Mouse (Mus musculus) liver, postnatal 0 days (tissue): ENCODE measurements around the gene Wars. TPM values are rescaled to one million over a fixed set of nuclear protein-coding genes. Genes with fewer than 3 reads are reported as not detected.

Experiments used
- ATAC-seq: fragments of 200-750 bp; cut with Nextera tagmentation; 2 replicates; pipeline ENCODE4 v1.8.0; 2017; ENCODE audit warnings: mild to moderate bottlenecking, moderate library complexity
- DNase-seq: peaks from one replicate; pipeline ENCODE4 v3.0.0-alpha.2; 2016
- H3K27ac ChIP-seq: fragments of 300-500 bp; sonication (generic); 2 replicates; pipeline ENCODE4 v1.5.1; 2014; ENCODE audit warnings: antibody characterized with exemption, moderate library complexity, mild to moderate bottlenecking, low read depth
- H3K27me3 ChIP-seq: fragments of 300-500 bp; sonication (generic); 2 replicates; pipeline ENCODE4 v1.6.1; 2014; ENCODE audit warnings: low read length, control low read depth, mixed read lengths; ENCODE audit not compliant: insufficient read depth
- H3K36me3 ChIP-seq: fragments of 300-500 bp; sonication (generic); replicated peaks from 2 replicates; pipeline ENCODE4 v1.6.1; 2014; ENCODE audit warnings: mild to moderate bottlenecking, control low read depth, low read length, moderate library complexity, mixed read lengths; ENCODE audit not compliant: insufficient read depth
- H3K4me1 ChIP-seq: fragments of 300-500 bp; sonication (generic); 2 replicates; pipeline ENCODE4 v1.6.1; 2014; ENCODE audit warnings: antibody characterized with exemption, mild to moderate bottlenecking, control low read depth; ENCODE audit not compliant: insufficient read depth
- H3K4me2 ChIP-seq: fragments of 300-500 bp; sonication (generic); 2 replicates; pipeline ENCODE4 v1.6.1; 2014; ENCODE audit warnings: low read depth, mild to moderate bottlenecking, low read length, moderate library complexity, mixed read lengths
- H3K4me3 ChIP-seq: fragments of 300-500 bp; sonication (generic); 2 replicates; pipeline ENCODE4 v1.5.1; 2014; ENCODE audit warnings: low read depth, low read length
- H3K9ac ChIP-seq: fragments of 300-500 bp; sonication (generic); replicated peaks from 2 replicates; pipeline ENCODE4 v1.6.1; 2014; ENCODE audit warnings: mild to moderate bottlenecking, moderate library complexity
- H3K9me3 ChIP-seq: fragments of 300-500 bp; sonication (generic); 2 replicates; pipeline ENCODE4 v1.6.1; 2016; ENCODE audit warnings: mild to moderate bottlenecking, control low read depth, low read length, mixed read lengths
- CTCF ChIP-seq: sonication (generic); IDR thresholded peaks from 2 replicates; pipeline ENCODE4 v1.5.1; 2016; ENCODE audit warnings: antibody characterized with exemption, low read depth
- EP300 ChIP-seq: IDR thresholded peaks from 2 replicates; pipeline ENCODE4 v1.6.1; 2016; ENCODE audit warnings: antibody characterized with exemption, low read depth, mild to moderate bottlenecking
- WGBS: fragments of 180-500 bp; shearing (Covaris S2); extraction: QIAGEN DNeasy Blood & Tissue Kit; methylation state at CpG from one replicate; pipeline ENCODE4 v1.1.7; 2014; ENCODE audit not compliant: insufficient replicate concordance; 5-methylcytosine and 5-hydroxymethylcytosine counted together
- polyA plus RNA-seq: library from polyadenylated mRNA; unstranded; fragments of >200 nt; fragmentation: Nextera tagmentation; extraction: Ambion mirVana; gene quantifications from 2 replicates; pipeline ENCODE4 v1.2.1, GENCODE M21; 2015

Gene Wars
- polyA plus RNA-seq, 1 experiment from 2014 or later = 15.9 TPM

GRCm38 (mm10) chr12:108914709-108915340, 20.9 kb upstream of the Wars start:
- peaks cover 8% of the 10 kb centered on the region for H3K4me1 ChIP-seq
- no peak overlapping the region for H3K4me3 ChIP-seq
- H3K4me2 ChIP-seq = no peak overlapping the region
- H3K9ac ChIP-seq = no peak overlapping the region
- DNase-seq = no peak
- 52% methylated on average over 12 of the region's 12 CpGs for WGBS
- TF ChIP-seq CTCF = no peak
- TF ChIP-seq EP300 = no peak
- no peaks in the 10 kb centered on the region for H3K36me3 ChIP-seq
- H3K27ac ChIP-seq = no peak overlapping the region
- H3K27me3 ChIP-seq = no peaks in the 10 kb centered on the region
- no peaks in the 10 kb centered on the region for H3K9me3 ChIP-seq
- ATAC-seq = no peak

DNA sequence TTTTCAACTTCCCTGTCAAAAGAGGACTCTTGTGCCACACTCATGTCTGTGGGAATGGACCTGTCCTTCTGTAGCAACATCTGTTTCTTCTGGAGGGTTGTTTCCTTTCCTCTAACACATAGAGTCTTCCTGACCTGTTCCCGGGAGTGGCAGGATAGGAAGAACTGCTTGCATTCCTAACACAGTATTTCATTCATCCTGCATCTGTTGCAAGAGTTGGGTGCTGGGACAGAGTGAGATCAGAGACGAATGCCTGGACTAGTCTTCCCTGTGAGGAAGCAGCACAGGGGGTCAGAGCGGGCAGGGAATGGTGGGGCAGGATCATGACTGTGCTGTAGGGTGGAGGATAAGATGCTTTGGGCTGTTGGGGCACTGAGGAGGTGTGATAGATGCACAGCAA, 20.2 kb upstream of the Wars start:
- Histone ChIP-seq H3K9me3 (no peaks in the 10 kb centered on the region), H3K27me3 (no peaks in the 10 kb centered on the region), H3K4me3 (no peak overlapping the region), H3K36me3 (no peaks in the 10 kb centered on the region), H3K27ac (no peak overlapping the region), H3K9ac (no peak overlapping the region), H3K4me2 (no peak overlapping the region), H3K4me1 (peaks cover 8% of the 10 kb centered on the region)
- whole genome bisulfite sequencing = 66% methylated on average over 3 of the region's 3 CpGs
- DNase-seq = no peak
- no peak for ATAC-seq
- TF ChIP-seq CTCF (no peak), EP300 (no peak)

- DNase-seq (no peak), ATAC-seq (no peak)
- H3K27me3 ChIP-seq = no peaks in the 10 kb centered on the region
- TF ChIP-seq EP300 = no peak
- no peak for TF ChIP-seq CTCF
- H3K9ac ChIP-seq = no peak overlapping the region
- H3K4me1 ChIP-seq = peaks cover 8% of the 10 kb centered on the region
- no peak overlapping the region for H3K4me2 ChIP-seq
- no peaks in the 10 kb centered on the region for H3K36me3 ChIP-seq
- no peaks in the 10 kb centered on the region for H3K9me3 ChIP-seq
- no peak overlapping the region for H3K4me3 ChIP-seq
- WGBS = 81% methylated on average over 2 of the region's 2 CpGs
- H3K27ac ChIP-seq = no peak overlapping the region
Measured at GRCm38 (mm10) chr12:108912442-108912841, 18.5 kb upstream of the Wars start.

GRCm38 (mm10) chr12:108909846-108910433, 16.0 kb upstream of the Wars start:
- no peak overlapping the region for H3K27ac ChIP-seq
- ATAC-seq = no peak

GRCm38 (mm10) chr12:108906398-108906797, 12.4 kb upstream of the Wars start:
- no peak for TF ChIP-seq CTCF
- no peak for TF ChIP-seq EP300
- WGBS = 81% methylated on average over 12 of the region's 12 CpGs
- ATAC-seq (no peak), DNase-seq (no peak)
- Histone ChIP-seq H3K9ac (no peak overlapping the region), H3K27me3 (no peaks in the 10 kb centered on the region), H3K4me2 (no peak overlapping the region), H3K4me3 (no peak overlapping the region), H3K36me3 (no peaks in the 10 kb centered on the region), H3K4me1 (no peaks in the 10 kb centered on the region), H3K9me3 (no peaks in the 10 kb centered on the region), H3K27ac (no peak overlapping the region)

More at GRCm38 (mm10) chr12:108909846-108910433, 16.0 kb upstream of the Wars start:
- Histone ChIP-seq H3K36me3 (no peaks in the 10 kb centered on the region), H3K4me1 (peaks cover 8% of the 10 kb centered on the region), H3K4me2 (no peak overlapping the region), H3K9me3 (no peaks in the 10 kb centered on the region), H3K27me3 (no peaks in the 10 kb centered on the region), H3K9ac (no peak overlapping the region), H3K4me3 (no peak overlapping the region)
- DNase-seq = no peak
- 84% methylated on average over 8 of the region's 8 CpGs for WGBS
- no peak for TF ChIP-seq CTCF
- no peak for TF ChIP-seq EP300

DNA sequence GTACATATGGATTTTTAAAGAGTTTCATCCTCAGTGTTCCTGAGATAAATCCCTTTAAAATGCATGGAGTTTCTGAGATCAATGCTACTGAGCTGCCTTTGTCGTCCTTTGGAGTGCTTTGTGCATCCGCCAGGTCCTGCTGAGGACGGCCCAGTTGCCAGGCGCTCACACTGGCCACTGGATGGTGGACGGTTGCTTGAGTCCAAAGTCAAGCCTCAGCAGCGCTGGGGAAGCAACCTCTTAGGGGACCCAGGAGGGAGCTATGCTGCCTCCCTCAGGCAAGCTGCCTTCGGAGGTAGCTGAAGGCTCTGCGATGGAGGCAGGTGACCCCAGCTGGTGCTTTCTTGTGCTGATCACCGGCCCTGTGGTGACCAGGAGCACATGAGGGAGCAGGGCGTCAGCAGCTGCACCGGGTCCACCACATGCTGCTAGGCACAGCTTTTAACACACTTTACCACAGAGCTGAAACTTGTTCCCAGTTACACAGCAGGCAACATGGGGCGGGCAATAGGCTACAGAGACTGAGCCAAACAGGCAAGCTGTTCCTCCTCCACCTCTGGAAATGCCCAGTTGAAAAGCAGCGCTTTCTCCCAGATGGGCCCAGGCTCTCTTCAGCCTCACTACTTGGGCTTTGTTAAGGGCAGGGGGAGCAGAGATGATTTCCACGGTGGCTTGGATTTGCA, 11.8 kb upstream of the Wars start:
- no peak overlapping the region for H3K4me2 ChIP-seq
- no peak overlapping the region for H3K9ac ChIP-seq
- H3K27ac ChIP-seq = no peak overlapping the region
- H3K36me3 ChIP-seq = no peaks in the 10 kb centered on the region
- DNase-seq (no peak), ATAC-seq (no peak)
- TF ChIP-seq CTCF (no peak), EP300 (no peak)
- WGBS = 70% methylated on average over 14 of the region's 14 CpGs
- H3K9me3 ChIP-seq = no peaks in the 10 kb centered on the region
- H3K4me1 ChIP-seq = no peaks in the 10 kb centered on the region
- no peak overlapping the region for H3K4me3 ChIP-seq
- H3K27me3 ChIP-seq = no peaks in the 10 kb centered on the region
